Mouse (Mus musculus) thymus, adult 18-20 months (tissue): ENCODE results near the gene Vps18.
A peak's percentile ranks its signal among the peaks of the same experiment; 100 is the strongest.

Experiments
- DNase-seq, 2 experiments: peaks; one replicate each; pipeline ENCODE4 v3.0.0; 2022; ENCODE audit warnings: mixed read lengths in 2 of 2

Vps18 gene

GRCm38 (mm10) chr2:119288270-119288882 lies at the start of gene Vps18:
Gene Vps18 (plus strand): TSS chr2:119288740.
- DNase-seq = peak; percentile 90 to 91

- DNase-seq = no peak
Observed at GRCm38 (mm10) chr2:119240075-119240818, 48.3 kb upstream of the Vps18 start.

GRCm38 (mm10) chr2:119240819-119241186 lies 47.7 kb upstream of the Vps18 start:
- DNase-seq = no peak

- DNase-seq = no peak
Observed at GRCm38 (mm10) chr2:119242548-119242947, 46.0 kb upstream of the Vps18 start.

- DNase-seq = no peak
Observed at GRCm38 (mm10) chr2:119245246-119245645, 43.3 kb upstream of the Vps18 start.

GRCm38 (mm10) chr2:119247904-119248303 lies 40.6 kb upstream of the Vps18 start:
- DNase-seq = no peak

- no peak for DNase-seq
Observed at GRCm38 (mm10) chr2:119249592-119250061, 38.9 kb upstream of the Vps18 start.

GRCm38 (mm10) chr2:119250377-119250776 lies 38.2 kb upstream of the Vps18 start:
- DNase-seq = no peak

GRCm38 (mm10) chr2:119250826-119251478 lies 37.6 kb upstream of the Vps18 start:
- peak; percentile 68 to 70 for DNase-seq

GRCm38 (mm10) chr2:119254976-119255375 lies 33.6 kb upstream of the Vps18 start:
- no peak for DNase-seq

- DNase-seq = no peak
Observed at GRCm38 (mm10) chr2:119260518-119260917, 28.0 kb upstream of the Vps18 start.

- no peak for DNase-seq
Observed at GRCm38 (mm10) chr2:119261326-119261725, 27.2 kb upstream of the Vps18 start.

GRCm38 (mm10) chr2:119262978-119263377 lies 25.6 kb upstream of the Vps18 start:
- no peak for DNase-seq

GRCm38 (mm10) chr2:119263813-119264212 lies 24.7 kb upstream of the Vps18 start:
- no peak for DNase-seq

- DNase-seq = no peak
Observed at GRCm38 (mm10) chr2:119270286-119270642, 18.3 kb upstream of the Vps18 start.

- DNase-seq = peak; percentile 56 to 60
Observed at GRCm38 (mm10) chr2:119270643-119271331, 17.8 kb upstream of the Vps18 start, which contains the start of gene Rhov. Gene Rhov (minus strand): TSS chr2:119271272.

- DNase-seq = no peak
Observed at GRCm38 (mm10) chr2:119274126-119274525, 14.4 kb upstream of the Vps18 start.

GRCm38 (mm10) chr2:119276926-119277325 lies 11.6 kb upstream of the Vps18 start:
- DNase-seq = no peak

- DNase-seq = no peak
Observed at GRCm38 (mm10) chr2:119277810-119278209, 10.7 kb upstream of the Vps18 start.

- no peak for DNase-seq
Observed at GRCm38 (mm10) chr2:119281899-119282565, 6.5 kb upstream of the Vps18 start.

- no peak for DNase-seq
Observed at GRCm38 (mm10) chr2:119287372-119287771, 1.2 kb upstream of the Vps18 start.

GRCm38 (mm10) chr2:119289014-119289416 lies 475 bp downstream of the Vps18 start:
- no peak for DNase-seq

- no peak for DNase-seq
Observed at GRCm38 (mm10) chr2:119292281-119292680, 3.7 kb downstream of the Vps18 start.
